Mouse (Mus musculus) embryonic facial prominence, embryonic 14.5 days (tissue): ENCODE measurements around the gene Pcare. TPM values are rescaled to one million over a fixed set of nuclear protein-coding genes. Genes with fewer than 3 reads are reported as not detected.
A peak's percentile ranks its signal among the peaks of the same experiment; 100 is the strongest.

Experiments
- ATAC-seq: fragments of 200-750 bp; cut with Nextera tagmentation; 2 replicates; pipeline ENCODE4 v1.8.0; 2017; ENCODE audit warnings: low read depth, moderate number of reproducible peaks, moderate TSS enrichment
- DNase-seq: peaks from one replicate; pipeline ENCODE4 v3.0.0-alpha.2; 2015; ENCODE audit warnings: low spot score
- H3K27ac ChIP-seq: fragments of 300-500 bp; sonication (generic); replicated peaks from 2 replicates; pipeline ENCODE4 v1.5.1; 2014; ENCODE audit warnings: low read depth, mild to moderate bottlenecking, low read length, moderate library complexity
- H3K27me3 ChIP-seq: fragments of 300-500 bp; sonication (generic); replicated peaks from 2 replicates; pipeline ENCODE4 v1.6.1; 2014; ENCODE audit warnings: low read length; ENCODE audit not compliant: control insufficient read depth, insufficient read depth
- H3K36me3 ChIP-seq: fragments of 300-500 bp; sonication (generic); 2 replicates; pipeline ENCODE4 v1.6.1; 2014; ENCODE audit warnings: low read length, mixed read lengths; ENCODE audit not compliant: control insufficient read depth, insufficient read depth
- H3K4me1 ChIP-seq: fragments of 300-500 bp; sonication (generic); 2 replicates; pipeline ENCODE4 v1.6.1; 2014; ENCODE audit warnings: antibody characterized with exemption, low read length; ENCODE audit not compliant: control insufficient read depth, insufficient read depth
- H3K4me2 ChIP-seq: fragments of 300-500 bp; sonication (generic); 2 replicates; pipeline ENCODE4 v1.6.1; 2014; ENCODE audit warnings: low read depth, mild to moderate bottlenecking, low read length, moderate library complexity, mixed read lengths
- H3K4me3 ChIP-seq: fragments of 300-500 bp; sonication (generic); 2 replicates; pipeline ENCODE4 v1.5.1; 2014; ENCODE audit warnings: low read depth, mild to moderate bottlenecking, low read length
- H3K9ac ChIP-seq: fragments of 300-500 bp; sonication (generic); 2 replicates; pipeline ENCODE4 v1.6.1; 2014; ENCODE audit warnings: low read depth, mild to moderate bottlenecking, low read length, moderate library complexity, mixed read lengths
- H3K9me3 ChIP-seq: fragments of 300-500 bp; sonication (generic); 2 replicates; pipeline ENCODE4 v1.6.1; 2016; ENCODE audit warnings: low read length; ENCODE audit not compliant: control insufficient read depth
- WGBS: fragments of 180-500 bp; shearing (Covaris S2); extraction: QIAGEN DNeasy Blood & Tissue Kit; methylation state at CpG from one replicate; pipeline ENCODE4 v1.1.7; 2014; 5-methylcytosine and 5-hydroxymethylcytosine counted together
- polyA plus RNA-seq: library from polyadenylated mRNA; unstranded; fragments of >200 nt; fragmentation: Nextera tagmentation; extraction: Ambion mirVana; gene quantifications from 2 replicates; pipeline ENCODE4 v1.2.1, GENCODE M21; 2014

The Pcare gene
- polyA plus RNA-seq, 1 experiment from 2014 or later, result not detected

- Histone ChIP-seq H3K36me3 (no peaks in the 10 kb centered on the region), H3K27ac (no peak overlapping the region), H3K27me3 (no peaks in the 10 kb centered on the region), H3K4me2 (no peak overlapping the region), H3K4me1 (no peaks in the 10 kb centered on the region), H3K9me3 (no peaks in the 10 kb centered on the region), H3K4me3 (no peak overlapping the region), H3K9ac (no peak overlapping the region)
- WGBS, result 79% methylated on average over 8 of the region's 9 CpGs
- DNase-seq, result no peak
- ATAC-seq, result no peak
Measured at GRCm38 (mm10) chr17:71749616-71750168, 3.0 kb downstream of the Pcare start.

GRCm38 (mm10) chr17:71747561-71747960 lies 5.1 kb downstream of the Pcare start:
- no peak overlapping the region for H3K9ac ChIP-seq
- H3K4me1 ChIP-seq, result no peaks in the 10 kb centered on the region
- H3K36me3 ChIP-seq, result no peaks in the 10 kb centered on the region
- H3K4me3 ChIP-seq, result no peak overlapping the region
- H3K27me3 ChIP-seq, result no peaks in the 10 kb centered on the region
- DNase-seq, result no peak
- H3K4me2 ChIP-seq, result no peak overlapping the region
- WGBS, result 79% methylated on average over 8 of the region's 8 CpGs
- no peaks in the 10 kb centered on the region for H3K9me3 ChIP-seq
- ATAC-seq, result no peak
- no peak overlapping the region for H3K27ac ChIP-seq

DNA sequence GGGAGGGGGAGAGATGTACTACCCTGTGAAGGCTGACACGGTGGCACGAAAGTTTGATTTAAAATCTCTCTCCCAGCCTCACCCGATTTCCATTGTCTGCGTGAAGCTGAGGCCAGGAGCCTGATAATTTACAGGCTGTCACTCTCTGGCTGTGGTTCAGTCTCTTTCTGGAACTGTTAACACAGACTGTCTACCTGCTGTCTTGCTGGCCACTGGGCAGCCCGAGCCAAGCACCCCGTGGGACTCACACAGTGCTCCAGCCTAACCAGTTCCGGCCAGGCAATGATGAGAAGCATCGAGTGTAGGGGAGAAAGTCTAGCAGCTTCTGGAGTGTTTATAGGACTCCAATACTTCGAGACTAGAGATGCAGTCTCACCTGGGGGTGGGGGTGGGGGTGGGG lies 6.6 kb downstream of the Pcare start:
- 77% methylated on average over 9 of the region's 9 CpGs for WGBS
- no peak overlapping the region for H3K4me3 ChIP-seq
- no peaks in the 10 kb centered on the region for H3K36me3 ChIP-seq
- no peak overlapping the region for H3K9ac ChIP-seq
- H3K27me3 ChIP-seq, result no peaks in the 10 kb centered on the region
- no peak for DNase-seq
- no peaks in the 10 kb centered on the region for H3K4me1 ChIP-seq
- no peak for ATAC-seq
- H3K9me3 ChIP-seq, result no peaks in the 10 kb centered on the region
- no peak overlapping the region for H3K27ac ChIP-seq
- no peak overlapping the region for H3K4me2 ChIP-seq

GRCm38 (mm10) chr17:71742935-71743334 lies 9.8 kb downstream of the Pcare start:
- H3K4me2 ChIP-seq, result no peak overlapping the region
- no peaks in the 10 kb centered on the region for H3K4me1 ChIP-seq
- no peak overlapping the region for H3K9ac ChIP-seq
- no peak overlapping the region for H3K4me3 ChIP-seq
- no peaks in the 10 kb centered on the region for H3K27me3 ChIP-seq
- DNase-seq (peak; percentile 65), ATAC-seq (no peak)
- H3K36me3 ChIP-seq, result no peaks in the 10 kb centered on the region
- no peaks in the 10 kb centered on the region for H3K9me3 ChIP-seq
- WGBS, result 35% methylated on average over 5 of the region's 5 CpGs
- no peak overlapping the region; the same call in 1 of the 2 replicates for H3K27ac ChIP-seq

GRCm38 (mm10) chr17:71742156-71742555 lies 10.5 kb downstream of the Pcare start:
- DNase-seq (no peak), ATAC-seq (no peak)
- Histone ChIP-seq H3K4me3 (no peak overlapping the region), H3K4me1 (no peaks in the 10 kb centered on the region), H3K9me3 (no peaks in the 10 kb centered on the region), H3K9ac (no peak overlapping the region), H3K27me3 (no peaks in the 10 kb centered on the region), H3K36me3 (no peaks in the 10 kb centered on the region), H3K4me2 (no peak overlapping the region), H3K27ac (no peak overlapping the region)
- WGBS, result 81% methylated on average over 3 of the region's 3 CpGs

DNA sequence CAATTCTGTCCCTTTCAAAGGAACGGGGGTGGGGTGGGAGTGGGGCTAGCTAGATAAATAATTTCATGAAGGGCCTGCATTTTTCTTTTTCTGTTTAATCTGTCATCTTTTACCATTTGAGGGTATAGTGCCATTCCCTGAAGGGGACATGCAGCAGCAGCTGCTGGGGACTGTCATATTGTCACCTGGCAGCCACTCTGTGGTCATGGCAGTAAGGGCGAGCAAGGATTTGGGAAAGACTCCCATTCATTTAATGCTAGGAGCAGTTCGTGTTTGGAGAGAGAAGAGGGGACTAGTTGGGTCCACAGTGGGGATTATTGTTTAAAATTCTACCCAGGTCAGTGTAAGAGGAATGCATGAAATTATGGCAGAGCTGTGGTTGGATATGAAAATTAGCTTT lies 16.3 kb downstream of the Pcare start:
- WGBS, result 57% methylated on average over 3 of the region's 3 CpGs
- ATAC-seq (no peak), DNase-seq (no peak)
- Histone ChIP-seq H3K9ac (no peak overlapping the region), H3K36me3 (no peaks in the 10 kb centered on the region), H3K27me3 (no peaks in the 10 kb centered on the region), H3K9me3 (no peaks in the 10 kb centered on the region), H3K4me3 (no peak overlapping the region), H3K27ac (no peak overlapping the region), H3K4me1 (no peaks in the 10 kb centered on the region), H3K4me2 (no peak overlapping the region)

DNA sequence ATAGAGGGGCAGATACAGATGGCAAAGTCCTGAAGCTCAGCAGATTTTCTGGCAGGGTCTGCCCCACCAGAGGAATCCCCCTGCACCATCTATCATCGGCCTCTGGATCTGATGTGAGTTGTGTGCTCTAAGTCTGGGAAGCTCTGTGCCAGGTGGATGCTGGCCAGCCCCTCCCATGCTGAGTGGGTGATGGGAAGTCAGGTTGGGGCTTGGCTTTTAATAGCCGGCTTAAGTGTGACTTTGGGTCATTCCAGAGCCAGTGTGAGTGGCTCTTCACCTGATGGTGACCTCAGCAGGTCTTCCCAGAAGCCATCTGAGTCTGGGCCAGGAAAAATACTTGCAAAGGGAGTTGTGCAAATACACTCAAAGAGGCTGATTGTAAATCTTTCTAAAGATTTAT lies 22.0 kb downstream of the Pcare start:
- Histone ChIP-seq H3K27ac (no peak overlapping the region), H3K4me1 (no peaks in the 10 kb centered on the region), H3K4me2 (no peak overlapping the region), H3K36me3 (no peaks in the 10 kb centered on the region), H3K4me3 (no peak overlapping the region), H3K9ac (no peak overlapping the region), H3K27me3 (no peaks in the 10 kb centered on the region), H3K9me3 (no peaks in the 10 kb centered on the region)
- DNase-seq (no peak), ATAC-seq (no peak)
- 62% methylated on average over 2 of the region's 2 CpGs for WGBS

- no peak overlapping the region for H3K4me2 ChIP-seq
- no peak overlapping the region for H3K9ac ChIP-seq
- 50% methylated on average over 3 of the region's 3 CpGs for WGBS
- H3K27me3 ChIP-seq, result no peaks in the 10 kb centered on the region
- no peaks in the 10 kb centered on the region for H3K36me3 ChIP-seq
- H3K27ac ChIP-seq, result no peak overlapping the region
- ATAC-seq (no peak), DNase-seq (no peak)
- no peaks in the 10 kb centered on the region for H3K4me1 ChIP-seq
- no peak overlapping the region for H3K4me3 ChIP-seq
- H3K9me3 ChIP-seq, result no peaks in the 10 kb centered on the region
Measured at GRCm38 (mm10) chr17:71721019-71721418, 31.7 kb downstream of the Pcare start.

DNA sequence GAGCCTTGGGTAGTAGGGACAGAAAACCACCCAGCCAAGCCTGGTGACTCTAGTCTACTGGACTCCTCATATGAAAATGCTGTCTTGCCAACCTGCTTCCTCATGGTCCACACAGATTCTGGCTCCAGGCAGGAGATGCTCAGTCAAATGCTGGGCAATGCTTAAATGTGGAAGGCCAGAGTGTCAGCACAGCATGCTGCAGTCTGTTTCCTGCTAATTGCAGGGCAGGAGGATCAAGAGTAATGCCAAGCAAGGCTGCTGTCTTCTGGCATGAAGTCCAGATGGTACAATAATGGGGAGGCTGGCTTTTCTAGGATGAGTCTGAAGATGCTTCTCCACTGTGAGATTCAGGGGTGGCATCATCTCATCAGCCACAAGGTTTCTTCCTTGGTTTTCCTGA lies 32.3 kb downstream of the Pcare start:
- no peaks in the 10 kb centered on the region for H3K9me3 ChIP-seq
- no peaks in the 10 kb centered on the region for H3K36me3 ChIP-seq
- no peak overlapping the region for H3K4me2 ChIP-seq
- no peaks in the 10 kb centered on the region for H3K4me1 ChIP-seq
- ATAC-seq, result no peak
- H3K27me3 ChIP-seq, result no peaks in the 10 kb centered on the region
- no peak overlapping the region for H3K9ac ChIP-seq
- DNase-seq, result no peak
- H3K4me3 ChIP-seq, result no peak overlapping the region
- H3K27ac ChIP-seq, result no peak overlapping the region
